Mouse (Mus musculus) spleen, postnatal 10 days (tissue): ENCODE measurements around the gene Amacr.

ENCODE experiments used
- DNase-seq, 2 experiments: peaks; one replicate each; pipeline ENCODE4 v3.0.0; 2021 to 2022; ENCODE audit warnings: low spot score in 2 of 2

The Amacr gene

DNA sequence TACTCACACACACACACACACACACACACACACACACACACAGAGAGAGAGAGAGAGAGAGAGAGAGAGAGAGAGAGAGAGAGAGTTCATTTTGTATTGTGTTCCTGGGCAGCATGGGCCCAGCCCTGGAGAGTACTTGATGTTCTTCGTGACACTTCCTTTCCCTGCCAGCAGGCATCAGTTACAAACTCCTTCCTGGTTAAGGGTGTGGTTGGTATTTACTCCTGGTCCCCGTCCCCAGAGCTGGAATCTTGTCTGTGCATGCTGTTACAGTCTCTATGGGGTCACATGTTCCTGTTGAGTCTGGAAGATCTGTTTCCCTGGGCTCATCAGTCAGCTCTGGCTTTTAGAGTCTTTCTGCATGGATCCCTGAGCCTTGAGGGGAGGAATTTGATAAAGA, 8.9 kb downstream of the Amacr start:
- no peak for DNase-seq

- no peak for DNase-seq
These were observed 10.0 kb downstream of the Amacr start for GRCm38 (mm10) chr15:10991566-10991965.

DNA sequence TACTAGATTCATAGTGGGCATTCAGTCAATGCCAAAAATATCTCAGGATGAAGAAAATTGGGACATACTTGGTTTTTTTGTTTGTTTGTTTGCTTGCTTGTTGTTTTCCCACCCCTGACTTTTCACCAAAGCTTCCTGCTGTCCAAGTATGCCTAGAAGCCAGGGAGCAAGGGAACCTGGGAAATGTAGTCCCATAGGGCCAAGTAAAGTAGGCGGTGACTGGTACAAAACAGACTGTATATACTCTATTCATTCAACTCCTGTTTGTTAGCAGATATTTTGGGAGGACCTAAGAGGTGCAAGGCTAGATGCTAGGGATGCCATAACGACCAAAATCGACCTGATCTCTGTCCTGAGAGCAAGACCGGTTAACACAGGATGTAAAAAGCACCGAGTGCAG, 18.3 kb downstream of the Amacr start:
- DNase-seq: no peak

DNA sequence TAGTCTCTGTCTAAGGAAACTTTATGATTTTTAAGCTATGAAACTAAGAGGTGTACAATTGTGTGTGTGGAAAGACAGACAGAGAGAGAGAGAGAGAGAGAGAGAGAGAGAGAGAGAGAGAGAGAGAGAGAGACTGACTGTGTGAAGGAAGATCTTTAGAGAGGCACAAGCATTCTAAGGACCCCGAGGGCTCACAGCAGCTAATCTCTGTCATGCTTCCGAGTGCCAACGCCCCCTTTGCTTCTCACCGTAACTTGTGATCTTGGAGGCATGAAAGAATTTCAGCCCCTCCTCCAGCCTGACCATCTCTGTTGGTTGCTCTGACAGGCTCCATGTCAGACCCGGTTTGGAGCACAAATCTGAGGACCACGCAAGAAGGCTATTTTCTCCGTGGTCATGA, 18.9 kb downstream of the Amacr start, which contains the start of gene Slc45a2:
TSS of gene Slc45a2 (plus strand) at position 301 of the 400 bp plus-strand sequence.
- DNase-seq: no peak

GRCm38 (mm10) chr15:11003791-11004190, 22.2 kb downstream of the Amacr start:
- DNase-seq: no peak

DNA sequence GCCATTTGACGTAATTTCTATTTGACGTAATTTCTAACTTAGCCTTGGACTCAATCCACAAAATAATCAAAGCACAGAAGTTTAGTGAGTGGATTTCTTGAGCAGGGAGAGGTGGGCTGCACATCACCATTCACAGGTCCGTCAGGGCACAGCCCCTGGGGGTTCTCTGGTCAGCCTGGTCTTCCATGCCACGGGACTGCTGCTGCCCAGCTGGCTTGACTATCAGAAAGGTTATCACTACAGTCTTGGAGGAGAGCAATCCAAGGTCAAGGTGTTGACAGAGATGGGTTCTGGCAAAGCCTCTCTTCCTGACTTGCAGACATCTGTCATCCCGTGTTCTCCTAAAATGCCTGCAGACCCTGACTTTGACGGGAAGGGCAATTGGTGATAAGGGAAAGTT, 23.1 kb downstream of the Amacr start:
- DNase-seq: no peak

DNA sequence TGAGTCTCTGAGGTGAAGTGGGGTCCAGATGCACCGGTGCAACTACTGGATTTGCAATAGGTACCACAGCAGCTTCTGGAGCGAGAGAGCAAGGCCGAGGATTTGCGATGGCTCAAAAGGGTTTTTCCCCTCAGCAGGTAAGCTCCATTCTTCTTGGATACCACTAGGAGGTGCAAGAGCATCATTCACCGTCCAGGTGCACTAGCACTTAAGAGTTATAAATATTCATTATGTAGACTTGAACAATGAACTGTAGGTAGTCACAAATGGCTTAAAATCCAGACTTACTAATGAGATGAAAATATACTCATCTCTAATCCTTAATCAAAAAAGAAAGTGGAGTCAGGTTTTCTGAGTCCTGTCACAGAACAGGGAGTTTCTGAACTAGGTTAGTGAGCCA, 27.2 kb downstream of the Amacr start:
- DNase-seq: no peak

DNA sequence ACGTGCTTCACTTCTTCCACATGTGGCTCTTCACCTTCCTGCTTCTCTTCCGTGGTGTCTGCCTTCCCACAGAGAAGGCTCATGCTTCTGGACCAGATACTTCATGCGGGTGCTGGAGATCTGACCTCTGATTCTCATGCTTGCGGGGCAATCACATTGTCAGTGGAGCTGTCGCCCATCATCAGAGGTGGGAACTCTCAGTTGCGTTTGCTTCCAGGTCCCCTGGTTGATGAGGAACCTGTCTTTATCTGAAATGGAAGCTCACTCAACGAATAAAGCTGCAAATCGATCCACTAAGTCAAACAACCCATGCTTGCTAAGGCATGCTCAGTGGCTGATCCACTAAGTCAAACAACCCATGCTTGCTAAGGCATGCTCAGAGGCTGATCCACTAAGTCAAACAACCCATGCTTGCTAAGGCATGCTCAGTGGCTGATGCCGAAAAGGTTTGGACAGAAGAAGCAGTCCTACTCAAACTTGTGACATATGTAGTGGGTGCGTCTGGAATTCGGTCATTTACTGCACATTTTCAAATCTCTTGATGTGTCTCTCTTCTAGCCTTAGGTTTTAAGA, 29.5 kb downstream of the Amacr start:
- DNase-seq: no peak

DNA sequence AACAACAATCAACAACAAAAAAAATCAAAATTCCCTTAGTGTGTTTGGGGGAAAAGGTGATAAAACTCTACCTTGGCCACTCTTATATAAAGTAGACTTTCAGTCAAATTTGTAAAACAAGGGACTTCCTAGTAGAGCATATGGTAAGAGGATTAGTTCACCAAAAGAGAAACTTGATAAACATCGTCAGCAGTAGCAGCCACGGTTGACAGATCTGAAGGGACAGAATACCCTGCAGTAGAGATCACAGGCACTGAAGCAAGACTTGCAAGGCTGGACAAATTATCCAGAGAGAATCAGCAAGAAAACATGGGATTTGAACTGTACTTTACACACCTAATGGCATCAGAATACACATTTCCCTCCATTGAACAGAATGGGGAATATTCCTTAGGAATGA, 33.4 kb downstream of the Amacr start:
- DNase-seq: no peak

GRCm38 (mm10) chr15:11026801-11027561, 45.4 kb downstream of the Amacr start:
- no peak for DNase-seq

- DNase-seq: no peak
These were observed 48.6 kb downstream of the Amacr start for GRCm38 (mm10) chr15:11030188-11030587.

DNA sequence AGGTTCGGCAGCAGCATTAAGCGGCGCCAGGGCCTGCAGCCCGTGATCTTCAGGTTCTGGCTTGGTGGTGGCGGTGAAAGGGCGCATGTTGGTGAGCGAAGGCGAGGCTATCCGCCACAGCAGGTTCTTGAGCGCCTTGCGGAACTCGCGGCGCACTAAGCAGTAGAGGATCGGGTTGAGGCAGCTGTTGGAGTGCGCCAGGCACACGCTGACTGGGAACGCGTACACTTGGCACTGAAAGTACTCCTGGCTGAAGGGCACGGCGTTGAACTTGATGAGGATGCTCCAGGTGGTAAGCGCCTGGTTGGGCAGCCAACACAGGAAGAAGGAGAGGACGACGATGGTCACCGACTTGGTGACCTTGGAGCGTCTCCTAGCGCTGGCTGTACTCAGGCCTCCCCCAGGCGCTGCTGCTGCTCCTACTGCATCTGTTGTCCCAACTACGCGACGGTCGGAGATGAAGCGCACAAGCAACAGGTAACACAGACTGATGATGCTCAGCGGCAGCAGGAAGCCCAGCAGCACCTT, 54.5 kb downstream of the Amacr start:
- no peak for DNase-seq

DNA sequence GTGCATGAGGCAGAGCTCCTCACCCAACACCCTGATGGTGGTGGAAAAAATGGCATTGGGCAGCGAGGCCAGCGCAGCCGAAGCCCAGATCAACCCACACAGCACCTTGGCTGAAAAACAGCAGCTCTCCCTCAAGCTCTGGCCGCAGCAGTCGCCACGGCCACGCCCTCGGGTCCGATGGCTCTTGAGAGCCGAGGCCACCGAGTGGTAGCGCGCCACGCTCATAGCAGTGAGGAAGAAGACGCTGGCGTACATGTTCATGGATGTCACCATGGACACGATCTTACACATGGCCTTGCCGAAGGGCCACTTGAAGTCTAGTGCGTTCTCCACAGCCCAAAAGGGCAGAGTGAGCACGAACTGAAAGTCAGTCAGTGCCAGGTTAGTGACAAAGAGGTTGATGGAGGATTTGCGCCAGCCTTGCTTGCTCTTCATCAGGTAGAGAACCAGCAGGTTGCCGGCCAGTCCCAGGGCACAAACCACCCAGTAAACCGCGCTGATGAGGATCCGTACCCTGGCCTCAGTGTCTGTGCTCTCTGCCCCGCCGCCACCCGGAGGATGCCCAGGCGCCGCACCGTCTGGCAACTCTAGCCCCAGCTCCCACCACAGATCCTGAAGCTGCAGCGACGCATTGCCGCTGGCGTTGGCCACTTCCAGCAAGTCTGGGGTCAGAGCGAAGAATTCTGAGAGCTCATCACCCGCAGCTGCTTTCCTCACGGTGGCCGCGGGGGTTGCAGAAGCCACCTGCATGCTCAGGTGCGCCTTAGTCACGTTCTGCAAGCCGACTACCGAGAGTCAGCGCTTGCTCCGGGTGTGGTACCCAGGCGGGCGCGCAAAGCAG, 55.2 kb downstream of the Amacr start:
- DNase-seq: no peak

DNA sequence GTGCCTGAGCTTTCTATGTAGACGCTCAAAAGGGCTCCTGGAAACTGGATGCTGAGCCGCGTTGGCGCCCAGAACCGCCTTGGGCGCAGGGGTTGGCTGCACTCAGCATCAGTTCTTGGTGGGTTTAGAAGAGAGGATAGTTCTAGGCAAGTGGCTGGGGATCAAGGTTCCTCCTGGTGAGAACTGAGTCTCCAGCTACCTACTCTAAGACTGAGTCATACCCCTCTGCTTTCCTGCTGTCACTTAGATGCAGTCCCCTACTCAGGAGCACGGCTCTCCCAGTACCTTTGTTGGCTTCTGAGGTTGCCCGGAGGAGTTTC, 55.8 kb downstream of the Amacr start:
- DNase-seq: no peak

DNA sequence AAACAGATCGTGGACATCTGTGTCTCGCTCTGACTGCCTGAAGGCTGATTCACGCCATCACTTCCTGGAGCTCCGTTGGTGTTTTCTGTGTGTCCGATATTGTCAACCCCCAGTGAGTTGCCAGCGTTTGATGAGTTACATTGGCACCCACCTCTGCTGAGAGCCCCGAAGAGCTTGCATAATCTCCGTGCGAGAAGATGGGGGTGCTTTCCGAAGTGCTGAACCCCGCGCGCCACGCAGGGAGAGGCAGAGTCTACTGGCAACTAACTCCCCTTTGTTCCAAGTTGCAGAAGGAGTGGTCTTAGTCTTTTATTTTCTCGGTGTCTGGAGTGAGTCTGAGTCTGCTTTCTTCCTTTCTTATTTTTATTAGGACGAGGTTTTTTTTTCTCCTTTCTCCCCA, 56.2 kb downstream of the Amacr start, which contains the start of gene Rxfp3:
TSS of gene Rxfp3 (minus strand) at position 281 of the 400 bp plus-strand sequence.
- no peak for DNase-seq

GRCm38 (mm10) chr15:11038476-11038875, 56.9 kb downstream of the Amacr start:
- DNase-seq: peak in 1 of 2 experiments; percentile 31

DNA sequence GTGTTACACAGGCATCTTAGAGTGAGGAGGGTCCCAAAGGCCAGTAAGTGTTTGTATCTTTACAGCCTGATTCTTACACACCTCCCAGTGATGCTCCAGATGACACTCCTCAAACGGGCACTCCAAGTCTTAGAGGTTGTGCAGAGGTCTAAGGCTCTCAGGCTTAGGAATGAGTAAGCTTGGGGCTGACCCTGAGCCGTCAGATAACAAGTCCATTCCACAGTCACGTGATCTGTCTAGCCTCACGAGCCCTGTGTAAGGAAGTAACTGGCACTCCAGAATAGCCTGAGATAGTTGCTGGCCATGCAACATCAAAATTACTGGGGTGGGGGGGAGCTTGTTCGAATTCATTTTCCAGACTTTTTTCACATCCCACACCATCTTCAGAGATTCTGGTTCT, 58.5 kb downstream of the Amacr start:
- DNase-seq: no peak

- no peak for DNase-seq
These were observed 59.7 kb downstream of the Amacr start for GRCm38 (mm10) chr15:11041229-11041628.

- no peak for DNase-seq
These were observed 61.3 kb downstream of the Amacr start for GRCm38 (mm10) chr15:11042828-11043227.
